Mouse (Mus musculus): ENCODE data around the gene Fbln7. TPM values are rescaled to one million over a fixed set of nuclear protein-coding genes. Genes with fewer than 3 reads are reported as not detected.

Gene Fbln7
- 5.8 and 7.6 TPM in 2 replicates for polyA plus RNA-seq (2012; rRNA removed)

DNA sequence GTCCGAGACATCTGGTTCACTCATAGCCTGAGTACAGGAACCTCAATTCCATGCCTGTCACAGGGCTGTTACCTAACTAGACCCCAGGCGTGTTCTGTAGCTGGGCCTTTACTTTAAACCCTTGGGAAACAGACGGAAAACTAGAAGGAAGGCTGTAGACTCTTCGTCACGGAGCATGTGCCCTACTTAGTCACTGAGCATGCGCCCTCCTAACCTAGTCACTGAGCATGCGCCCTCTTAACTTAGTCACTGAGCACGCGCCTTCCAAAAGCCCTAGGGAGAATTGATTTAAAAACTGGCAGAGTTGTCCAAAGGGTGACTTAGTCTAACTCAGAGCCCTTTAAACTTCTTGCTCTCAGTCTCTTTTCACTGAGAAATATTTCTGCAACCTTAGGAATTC, at the start of gene Fbln7:
TSS of gene Fbln7 (plus strand) at position 346 of the 400 bp plus-strand sequence.

DNA sequence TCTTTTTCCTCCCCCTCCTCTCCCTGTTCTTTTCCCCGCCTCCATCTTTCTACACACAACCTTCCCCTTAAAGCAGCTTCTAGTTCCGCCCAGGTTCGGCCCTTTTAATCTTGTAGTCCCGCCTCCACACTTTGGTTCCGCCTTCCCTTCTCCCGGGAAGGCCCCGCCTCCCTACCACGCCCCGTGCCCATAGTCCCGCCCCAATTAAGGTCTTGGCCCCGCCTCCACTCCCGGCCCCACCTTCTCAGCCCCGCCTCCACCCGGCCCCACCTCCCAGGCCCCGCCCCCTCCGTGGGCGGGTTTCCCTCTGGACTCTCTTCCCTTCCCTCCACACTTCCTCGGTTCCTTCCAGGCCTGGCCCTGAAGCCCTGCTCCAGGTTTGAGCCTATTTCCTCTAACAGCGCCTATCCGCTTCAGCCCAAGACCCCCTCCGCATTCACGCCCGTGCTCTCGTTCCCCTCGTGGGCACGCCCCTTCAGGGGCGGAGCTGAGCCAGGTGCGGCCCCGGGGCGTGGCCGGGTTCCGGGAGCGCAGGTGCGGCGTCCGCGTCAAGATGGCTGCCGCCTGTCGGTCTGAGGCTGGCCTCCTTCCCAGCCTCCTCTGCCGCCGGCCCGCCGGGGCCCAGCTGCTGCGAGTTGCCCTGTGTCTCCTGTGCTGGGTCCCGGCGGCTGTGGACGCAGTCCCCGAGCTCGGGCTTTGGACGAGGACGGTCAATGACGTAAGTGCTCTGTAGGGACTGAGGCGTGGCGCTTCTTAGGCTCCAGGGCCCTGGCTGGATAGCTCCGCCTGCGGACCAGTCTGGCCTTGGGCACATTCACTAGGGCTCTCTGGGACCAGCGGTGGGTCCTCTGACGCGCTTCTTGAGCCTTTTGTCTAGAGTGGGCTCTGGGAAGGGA, 44.7 kb upstream of the Fbln7 start, which contains the start of gene Tmem87b:
TSS of gene Tmem87b (plus strand) at position 333 of the 896 bp plus-strand sequence.

DNA sequence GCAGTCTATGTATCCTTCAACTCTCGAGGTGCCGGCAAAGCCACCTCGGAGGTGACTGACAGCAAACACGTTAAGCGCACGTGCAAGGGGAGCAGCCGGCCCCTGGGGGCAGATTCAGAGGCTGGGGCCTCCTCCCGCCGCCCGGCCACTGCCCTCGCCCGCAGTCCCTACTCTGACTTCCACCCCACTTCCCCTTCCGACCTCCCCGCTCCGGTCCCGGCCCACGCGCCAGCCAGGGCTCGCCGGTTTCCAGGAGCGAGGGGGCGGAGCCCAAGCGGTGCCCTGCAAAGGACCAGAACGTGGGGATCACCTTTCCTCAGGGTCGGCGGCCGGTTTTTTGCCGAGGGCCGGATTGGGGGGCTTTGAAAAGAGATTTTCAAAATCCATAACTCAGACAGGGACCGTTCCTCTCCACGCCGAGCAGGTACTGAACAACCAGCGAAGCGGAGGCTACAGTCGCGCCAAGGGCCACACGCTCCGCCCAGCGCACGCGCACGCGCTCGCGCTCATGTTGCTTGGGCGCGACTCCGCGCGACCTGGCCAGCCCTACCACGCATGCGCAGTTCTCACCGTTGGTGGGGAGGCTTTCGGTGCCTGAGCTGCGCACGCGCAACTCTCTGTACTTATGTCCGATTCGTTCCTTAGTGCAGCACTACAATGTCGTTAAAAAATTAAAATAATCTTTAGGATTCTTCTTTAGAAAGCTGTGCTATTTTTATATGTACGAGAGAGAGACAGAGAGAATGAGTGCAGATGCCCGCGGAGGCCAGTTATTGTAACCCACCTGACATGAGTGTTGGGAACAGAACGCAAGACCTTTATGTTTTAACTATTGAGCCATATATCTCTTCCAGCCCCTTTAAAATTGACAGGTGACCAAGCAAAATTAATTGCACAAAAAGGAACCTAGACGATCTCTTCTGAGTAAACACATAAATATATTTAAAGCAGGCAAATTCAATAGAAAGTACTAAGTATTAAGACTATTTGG, 81.1 kb downstream of the Fbln7 start, which contains the start of gene Zc3h8:
TSS of gene Zc3h8 (minus strand) at position 540 of the 991 bp plus-strand sequence.

Other genes with a start within 250 kb of the Fbln7 start
- gene Anapc1, start 175.6 kb upstream of the Fbln7 start, polyA plus RNA-seq (2012; rRNA removed) = 37.7 and 54.2 TPM in 2 replicates
- gene Mertk, start 164.0 kb upstream of the Fbln7 start, polyA plus RNA-seq (2012; rRNA removed) = 2.5 and 3.2 TPM in 2 replicates
- 14.2 and 15.5 TPM in 2 replicates for gene Tmem87b, start 44.9 kb upstream of the Fbln7 start, polyA plus RNA-seq (2012; rRNA removed)
- gene Zc3h8, start 81.1 kb downstream of the Fbln7 start, polyA plus RNA-seq (2012; rRNA removed) = 1.3 and 1.4 TPM in 2 replicates
- gene Zc3h6, start 104.4 kb downstream of the Fbln7 start, polyA plus RNA-seq (2012; rRNA removed) = 1.5 and 1.6 TPM in 2 replicates
- 6.0 and 6.2 TPM in 2 replicates for gene Gm10762, start 104.7 kb downstream of the Fbln7 start, polyA plus RNA-seq (2012; rRNA removed)
- 0.26 and 0.28 TPM in 2 replicates for gene Vinac1, start 185.2 kb downstream of the Fbln7 start, polyA plus RNA-seq (2012; rRNA removed)
- gene Ttl, start 203.0 kb downstream of the Fbln7 start, polyA plus RNA-seq (2012; rRNA removed) = 10.4 and 11.3 TPM in 2 replicates
- 25.6 and 30.9 TPM in 2 replicates for gene Polr1b, start 238.0 kb downstream of the Fbln7 start, polyA plus RNA-seq (2012; rRNA removed)

Measured in ovary, adult 2 months (tissue).